Mouse (Mus musculus) thymus, adult 2 months (tissue): ENCODE results near the gene Myo18a.

Experiments used
- CTCF ChIP-seq: fragments of 200-500 bp; IDR thresholded peaks from 2 replicates; pipeline ENCODE4 v1.5.1; 2012; ENCODE audit warnings: mild to moderate bottlenecking, control low read depth, low read length, moderate library complexity, borderline replicate concordance; ENCODE audit not compliant: control insufficient read depth, poor library complexity, insufficient read depth; ENCODE audit errors: extremely low read depth
- POLR2A ChIP-seq: fragments of 200-500 bp; IDR thresholded peaks from 2 replicates; pipeline ENCODE4 v1.6.1; 2012; ENCODE audit warnings: mild to moderate bottlenecking, low read length, control low read depth, moderate library complexity; ENCODE audit not compliant: control insufficient read depth, poor library complexity, insufficient read depth; ENCODE audit errors: extremely low read depth

- TF ChIP-seq POLR2A (no peak), CTCF (no peak)
Observed at GRCm38 (mm10) chr11:77858589-77858988, 95.5 kb downstream of the Myo18a start.
